Mouse (Mus musculus) CH12.LX (cell line): ENCODE results near the gene Zic1.

Source experiments
- CTCF ChIP-seq, 2 experiments: IDR thresholded peaks in 1 of 2; conservative IDR thresholded peaks in 1 of 2; 2 replicates each; pipeline ENCODE4 v1.5.1; 2011 to 2012; ENCODE audit warnings: low read depth in 2 of 2, low read length in 2 of 2, improper control_type of control experiment in 1 of 2, inconsistent platforms in 1 of 2, mild to moderate bottlenecking in 1 of 2, moderate library complexity in 1 of 2
- E2F4 ChIP-seq: IDR thresholded peaks from 2 replicates; pipeline ENCODE4 v1.6.1; 2011; ENCODE audit warnings: low read depth, low read length, improper control_type of control experiment; ENCODE audit not compliant: insufficient replicate concordance
- GABPA ChIP-seq: IDR thresholded peaks from 2 replicates; pipeline ENCODE4 v1.6.1; 2012; ENCODE audit warnings: low read depth, low read length, improper control_type of control experiment, inconsistent platforms; ENCODE audit not compliant: insufficient replicate concordance
- HCFC1 ChIP-seq: IDR thresholded peaks from 2 replicates; pipeline ENCODE4 v1.6.1; 2012; ENCODE audit warnings: low read depth, mild to moderate bottlenecking, inconsistent platforms, low read length, improper control_type of control experiment
- NRF1 ChIP-seq: IDR thresholded peaks from 2 replicates; pipeline ENCODE4 v1.6.1; 2014; ENCODE audit warnings: low read depth, mild to moderate bottlenecking, inconsistent platforms, low read length, improper control_type of control experiment, moderate library complexity
- POLR2A ChIP-seq: IDR thresholded peaks from 2 replicates; pipeline ENCODE4 v1.6.1; 2011; ENCODE audit warnings: low read depth, mild to moderate bottlenecking, improper control_type of control experiment, low read length
- SIN3A ChIP-seq: IDR thresholded peaks from 2 replicates; pipeline ENCODE4 v1.6.1; 2012; ENCODE audit warnings: low read length, improper control_type of control experiment, inconsistent platforms
- UBTF ChIP-seq: IDR thresholded peaks from 2 replicates; pipeline ENCODE4 v1.6.1; 2012; ENCODE audit warnings: low read depth, mild to moderate bottlenecking, inconsistent platforms, low read length, improper control_type of control experiment, moderate library complexity
- USF2 ChIP-seq: conservative IDR thresholded peaks from 2 replicates; pipeline ENCODE4 v1.6.1; 2011; ENCODE audit warnings: low read depth, low read length, improper control_type of control experiment
- ZC3H11A ChIP-seq: IDR thresholded peaks from 2 replicates; pipeline ENCODE4 v1.6.1; 2012; ENCODE audit warnings: low read depth, mild to moderate bottlenecking, inconsistent platforms, low read length, improper control_type of control experiment
- ZNF384 ChIP-seq: IDR thresholded peaks from 2 replicates; pipeline ENCODE4 v1.6.1; 2012; ENCODE audit warnings: low read depth, low read length, improper control_type of control experiment, inconsistent platforms

DNA sequence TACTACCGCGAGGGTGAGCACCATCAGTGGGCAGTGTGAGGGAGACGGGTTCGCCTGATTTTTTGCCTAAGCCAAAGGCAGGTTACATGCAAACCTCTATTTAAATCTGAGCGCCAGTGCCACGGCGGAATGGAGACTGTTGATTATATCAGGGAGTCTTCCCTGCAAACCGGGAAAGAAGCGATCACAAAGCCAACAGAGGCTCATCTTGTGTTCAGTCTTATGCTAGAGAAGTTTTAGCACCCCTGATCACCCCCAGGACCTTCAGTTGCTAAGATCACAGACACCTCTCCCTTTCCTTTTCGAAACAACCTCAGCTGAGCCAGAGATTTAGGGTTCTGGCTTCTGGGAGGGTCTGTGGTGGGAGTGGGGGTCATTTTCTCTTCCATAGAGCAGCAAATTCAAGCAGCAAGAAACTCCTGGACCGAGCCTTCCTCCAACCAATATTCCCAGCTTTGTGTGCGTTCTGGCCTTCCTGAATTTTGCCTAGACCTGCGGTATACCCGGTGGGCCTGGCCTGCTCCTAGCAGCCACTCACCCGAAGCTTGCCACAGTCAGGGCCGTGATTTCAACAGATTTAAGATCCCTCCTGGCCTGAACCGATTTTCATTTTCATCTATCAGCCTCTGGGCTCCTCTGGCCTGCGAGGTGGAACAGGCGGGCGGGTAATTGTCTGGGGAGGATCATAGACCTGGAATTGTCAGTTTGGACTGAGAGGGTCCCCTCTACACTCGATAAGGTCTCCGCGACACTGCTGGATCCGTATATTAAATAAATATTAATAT lies 17.1 kb upstream of the Zic1 start:
- TF ChIP-seq POLR2A, result no peak
- TF ChIP-seq NRF1, result no peak
- no peak for TF ChIP-seq SIN3A
- no peak for TF ChIP-seq CTCF (conservative IDR thresholded peaks at IDR 0.05 in 1 of 2, IDR thresholded peaks at IDR 0.05 in 1 of 2; ENCODE audit: low read depth in 2 of 2, low read length in 2 of 2)
- TF ChIP-seq E2F4, result no peak
- TF ChIP-seq ZNF384, result no peak
- no peak for TF ChIP-seq GABPA
- TF ChIP-seq UBTF, result no peak
- no peak for TF ChIP-seq ZC3H11A
- no peak for TF ChIP-seq HCFC1
- TF ChIP-seq USF2, result no peak
